Mouse (Mus musculus): ENCODE measurements around the gene Tmod2. TPM values are rescaled to one million over a fixed set of nuclear protein-coding genes. Genes with fewer than 3 reads are reported as not detected.

Tmod2 gene
- total and polyA plus RNA-seq, 3 experiments, result 0.16 to 1.7 (median 0.17) TPM

DNA sequence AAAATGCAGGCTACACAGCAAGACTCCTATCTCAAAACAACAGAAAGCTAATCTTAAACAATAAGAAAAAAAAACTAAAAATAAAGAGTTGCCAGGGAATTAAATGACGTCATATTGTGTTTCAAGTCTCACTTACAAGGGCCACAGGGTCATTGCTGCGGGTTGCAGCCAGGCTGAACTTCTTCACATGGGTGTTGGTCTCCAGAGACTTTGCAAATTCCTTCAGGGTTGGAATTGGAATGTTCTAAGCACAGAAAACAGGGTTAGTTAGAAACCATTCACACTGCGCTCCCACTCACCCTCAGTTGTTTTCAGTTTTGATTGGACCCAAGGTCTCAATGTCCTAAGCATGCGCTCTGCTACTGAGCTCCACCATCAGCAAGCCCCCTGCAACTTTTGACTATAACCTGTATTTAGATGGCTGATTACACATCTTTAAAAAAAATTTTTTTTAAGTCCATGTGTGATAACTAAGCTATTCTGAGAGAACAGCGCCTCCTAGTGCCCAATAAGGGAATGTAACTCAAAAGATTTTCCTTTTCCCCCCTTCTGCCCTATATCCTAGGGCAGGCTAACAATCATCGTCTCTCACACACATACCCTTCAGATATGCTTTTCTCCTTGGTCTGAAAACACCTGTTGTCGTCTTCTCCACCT, 29.3 kb downstream of the Tmod2 start:
- Histone ChIP-seq H3K4me3 (replicated peaks in 1 of 3; ENCODE audit: low read depth in 2 of 3, low read length in 2 of 3, poor library complexity in 1 of 3) (no peak overlapping the region), H3K9ac (ENCODE audit: insufficient read depth, low read depth) (no peak overlapping the region), H3K79me2 (replicated peaks; ENCODE audit: control insufficient read depth, extremely low read depth, insufficient read depth, poor library complexity, severe bottlenecking) (no peaks in the 10 kb centered on the region), H3K9me3 (replicated peaks; ENCODE audit: low read length) (no peaks in the 10 kb centered on the region), H3K27ac (ENCODE audit: insufficient read depth, low read depth) (no peak overlapping the region), H3K36me3 (replicated peaks in 1 of 2; ENCODE audit: control insufficient read depth in 1 of 2, insufficient read depth in 1 of 2, low read length in 1 of 2) (no peaks in the 10 kb centered on the region), H3K4me2 (ENCODE audit: insufficient read depth, low read depth, poor library complexity, severe bottlenecking) (no peak overlapping the region), H3K27me3 (replicated peaks) (no peaks in the 10 kb centered on the region), H3K4me1 (ENCODE audit: control insufficient read depth in 1 of 2, insufficient read depth in 2 of 2) (no peaks in the 10 kb centered on the region)
- DNase-seq (ENCODE audit: extremely low read depth), result peak; percentile 57
- in situ Hi-C loops (cut with MboI; ENCODE audit: low pct_ligation_motif_present, low pct_unique_long_range_greater_than_20kb, low sequenced_read_pairs), result loop anchor here (10.0 kb wide), 1 partner anchor 67 kb away; no protein-coding TSS in a partner anchor
- TF ChIP-seq UBTF (IDR thresholded peaks at IDR 0.05; ENCODE audit: low read depth, low read length) (no peak), JUND (conservative IDR thresholded peaks at IDR 0.05; ENCODE audit: low read depth, low read length) (peak; percentile 59), ZKSCAN1 (IDR thresholded peaks at IDR 0.05; ENCODE audit: borderline replicate concordance, low read depth, low read length) (no peak), TBP (conservative IDR thresholded peaks at IDR 0.05; ENCODE audit: low read depth, low read length) (no peak), SMC3 (IDR thresholded peaks at IDR 0.05; ENCODE audit: low read depth, low read length) (peak; percentile 92), GABPA (IDR thresholded peaks at IDR 0.05; ENCODE audit: insufficient replicate concordance, low read depth, low read length) (no peak), MAX (IDR thresholded peaks at IDR 0.05; ENCODE audit: low read length) (peak; percentile 56; the same call in 1 of the 2 replicates), SIN3A (IDR thresholded peaks at IDR 0.05; ENCODE audit: low read length) (no peak), NELFE (IDR thresholded peaks at IDR 0.05; ENCODE audit: low read depth, low read length) (no peak), CHD2 (IDR thresholded peaks at IDR 0.05; ENCODE audit: low read length) (no peak), RCOR1 (conservative IDR thresholded peaks at IDR 0.05; ENCODE audit: low read depth, low read length) (no peak), MYC (IDR thresholded peaks at IDR 0.05; ENCODE audit: low read depth, low read length) (peak; percentile 89), TCF12 (IDR thresholded peaks at IDR 0.05; ENCODE audit: low read depth, low read length) (0 out of 2 replicates have a peak, but pooled peaks have one; percentile 9), ELF1 (IDR thresholded peaks at IDR 0.05; ENCODE audit: low read depth, low read length) (no peak), ETS1 (conservative IDR thresholded peaks at IDR 0.05; ENCODE audit: low read depth, low read length) (no peak), ZC3H11A (IDR thresholded peaks at IDR 0.05; ENCODE audit: low read depth, low read length) (peak; percentile 62), RAD21 (IDR thresholded peaks at IDR 0.05; ENCODE audit: low read depth, low read length) (peak; percentile 95), USF1 (IDR thresholded peaks at IDR 0.05; ENCODE audit: low read depth, low read length) (no peak), PAX5 (IDR thresholded peaks at IDR 0.05; ENCODE audit: low read length) (no peak), CTCF (conservative IDR thresholded peaks at IDR 0.05 in 1 of 2, IDR thresholded peaks at IDR 0.05 in 1 of 2; ENCODE audit: low read depth in 2 of 2, low read length in 2 of 2) (peak; percentile 80 to 96), JUN (IDR thresholded peaks at IDR 0.05; ENCODE audit: insufficient read depth, low read depth, low read length) (no peak), E2F4 (IDR thresholded peaks at IDR 0.05; ENCODE audit: insufficient replicate concordance, low read depth, low read length) (0 out of 2 replicates have a peak, but pooled peaks have one; percentile 37), BHLHE40 (IDR thresholded peaks at IDR 0.05; ENCODE audit: low read depth, low read length) (no peak), ZNF384 (IDR thresholded peaks at IDR 0.05; ENCODE audit: low read depth, low read length) (peak; percentile 97)
- dilution Hi-C loops (cut with MboI; ENCODE audit: extremely low pct_ligation_motif_present, extremely low pct_unique_long_range_greater_than_20kb, low sequenced_read_pairs), result no loop called here
